Mouse (Mus musculus) heart, postnatal 25 days (tissue): Measurements from ENCODE around the gene Neto2. TPM values are rescaled to one million over a fixed set of nuclear protein-coding genes. Genes with fewer than 3 reads are reported as not detected.

ENCODE experiments used
- DNase-seq: peaks from one replicate; pipeline ENCODE4 v3.0.0; 2022; ENCODE audit warnings: low spot score
- intact Hi-C: fragments of 180-260 bp; cut with DNase I; formaldehyde crosslinking; loops from one replicate; pipeline ENCODE4 v1.15.1; 2025
- microRNA-seq: library from miRNA; unstranded; fragments of <30 nt; microRNA quantifications from one replicate; pipeline ENCODE4 v1.2.0, GENCODE M21; 2022
- total RNA-seq, 2 experiments: library from RNA; stranded (reverse); gene quantifications; 2 replicates each; pipeline ENCODE4 v1.2.3; 2021

Gene Neto2
- total RNA-seq, 2 experiments from 2014 or later = 1.1 to 2.6 TPM

GRCm38 (mm10) chr8:85606561-85606960 lies 94.2 kb downstream of the Neto2 start:
- intact Hi-C loops = no loop called here
- DNase-seq = no peak

GRCm38 (mm10) chr8:85604201-85604600 lies 96.5 kb downstream of the Neto2 start:
- DNase-seq = no peak
- intact Hi-C loops = loop anchor here (5.0 kb wide), 1 partner anchor 983 kb away; no protein-coding TSS in a partner anchor

GRCm38 (mm10) chr8:85603203-85603895 lies 97.4 kb downstream of the Neto2 start:
- intact Hi-C loops = loop anchor here (1.0 to 5.0 kb wide), 2 partner anchors 62 to 984 kb away; no protein-coding TSS in a partner anchor
- no peak for DNase-seq

- intact Hi-C loops = loop anchor here (1.0 to 5.0 kb wide), 2 partner anchors 63 to 985 kb away; no protein-coding TSS in a partner anchor
- DNase-seq = no peak
Measured at GRCm38 (mm10) chr8:85602737-85603136, 98.0 kb downstream of the Neto2 start.

- DNase-seq = no peak
- intact Hi-C loops = loop anchor here (5.0 kb wide), 1 partner anchor 986 kb away; no protein-coding TSS in a partner anchor
Measured at GRCm38 (mm10) chr8:85601741-85602140, 99.0 kb downstream of the Neto2 start.

- no peak for DNase-seq
- intact Hi-C loops = no loop called here
Measured at GRCm38 (mm10) chr8:85597413-85598191, 103.1 kb downstream of the Neto2 start.

GRCm38 (mm10) chr8:85595391-85595790 lies 105.3 kb downstream of the Neto2 start:
- no peak for DNase-seq
- intact Hi-C loops = no loop called here

- no peak for DNase-seq
- intact Hi-C loops = no loop called here
Measured at GRCm38 (mm10) chr8:85594983-85595382, 105.7 kb downstream of the Neto2 start.

GRCm38 (mm10) chr8:85593324-85593723 lies 107.4 kb downstream of the Neto2 start:
- intact Hi-C loops = no loop called here
- no peak for DNase-seq

GRCm38 (mm10) chr8:85591532-85591931 lies 109.2 kb downstream of the Neto2 start:
- no peak for DNase-seq

GRCm38 (mm10) chr8:85590258-85590657 lies 110.5 kb downstream of the Neto2 start:
- intact Hi-C loops = no loop called here
- DNase-seq = no peak

More at GRCm38 (mm10) chr8:85591532-85591931, 109.2 kb downstream of the Neto2 start:
- intact Hi-C loops = no loop called here

GRCm38 (mm10) chr8:85588596-85588995 lies 112.1 kb downstream of the Neto2 start:
- intact Hi-C loops = no loop called here
- DNase-seq = no peak

Small RNAs within 50 kb of the gene (microRNA-seq; reads per million reads assigned to microRNA genes)
- not detected for gene Mir8109

Other genes with a start within 250 kb of the Neto2 start
- gene Gpt2, start 208.3 kb downstream of the Neto2 start, total RNA-seq = 10 to 100 TPM; 32.9 to 36.1 TPM
- 100 to 1,000 TPM; 220 to 258 TPM for gene Dnaja2, start 145.6 kb downstream of the Neto2 start, total RNA-seq
- gene Itfg1, start 140.0 kb upstream of the Neto2 start, total RNA-seq = 10 to 100 TPM; 44.1 to 49.5 TPM
- gene Phkb, start 140.0 kb upstream of the Neto2 start, total RNA-seq = 10 to 100 TPM; 55.4 to 58.4 TPM